Mouse (Mus musculus): ENCODE results near the gene Ankrd6. TPM values are rescaled to one million over a fixed set of nuclear protein-coding genes. Genes with fewer than 3 reads are reported as not detected.
"Not testable (repeated sequence)": the region's sequence is repeated elsewhere in the genome, so short reads cannot be mapped to it uniquely, and the experiment has no call there.

The Ankrd6 gene
- polyA plus RNA-seq, 1 experiment from 2014 or later = 12.7 TPM

DNA sequence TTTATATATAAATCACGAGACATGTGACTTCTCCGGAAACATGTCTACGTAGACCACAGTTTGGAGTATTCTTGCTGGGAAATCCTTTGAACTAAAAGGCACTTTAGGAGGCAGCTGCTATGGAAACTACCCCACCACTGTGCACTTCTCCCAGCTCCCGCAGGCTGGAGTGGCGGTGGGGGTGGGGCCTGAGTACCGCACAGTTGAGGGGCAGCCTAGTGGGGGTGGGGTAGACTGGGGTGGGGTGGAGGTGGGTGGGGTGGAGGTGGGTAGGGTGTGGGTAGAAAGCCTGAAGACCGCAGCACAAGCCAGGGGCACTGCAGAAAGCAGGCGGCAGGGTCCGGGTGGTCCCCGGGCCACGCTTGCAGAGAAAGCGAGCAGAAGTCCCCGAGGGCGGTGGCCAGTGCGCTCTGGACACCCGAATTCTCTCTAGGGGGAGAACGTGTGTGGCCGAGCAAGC is 32.1 kb upstream of the Ankrd6 start, which contains the start of gene Rragd:
Rragd (plus strand) TSS at position 322 of the 460 bp plus-strand sequence.
- H3K9ac ChIP-seq = peak within 1 kb of the TSS; percentile 78
- H3K9me3 ChIP-seq = no peaks in the 10 kb centered on the region
- peaks cover 13% of the 10 kb centered on the region for H3K27me3 ChIP-seq
- peak within 1 kb of the TSS; percentile 63 for H3K4me3 ChIP-seq
- H3K4me2 ChIP-seq (replicated peaks) = peak within 1 kb of the TSS; percentile 99
- ATAC-seq (ENCODE audit: low FRiP score, low read depth) = peak; percentile 62
- H3K27ac ChIP-seq = peak within 1 kb of the TSS; percentile 73
- WGBS = under 1% methylated on average over 17 of the region's 18 CpGs
- peaks cover 23% of the 10 kb centered on the region for H3K4me1 ChIP-seq
- no peaks in the 10 kb centered on the region for H3K36me3 ChIP-seq

DNA sequence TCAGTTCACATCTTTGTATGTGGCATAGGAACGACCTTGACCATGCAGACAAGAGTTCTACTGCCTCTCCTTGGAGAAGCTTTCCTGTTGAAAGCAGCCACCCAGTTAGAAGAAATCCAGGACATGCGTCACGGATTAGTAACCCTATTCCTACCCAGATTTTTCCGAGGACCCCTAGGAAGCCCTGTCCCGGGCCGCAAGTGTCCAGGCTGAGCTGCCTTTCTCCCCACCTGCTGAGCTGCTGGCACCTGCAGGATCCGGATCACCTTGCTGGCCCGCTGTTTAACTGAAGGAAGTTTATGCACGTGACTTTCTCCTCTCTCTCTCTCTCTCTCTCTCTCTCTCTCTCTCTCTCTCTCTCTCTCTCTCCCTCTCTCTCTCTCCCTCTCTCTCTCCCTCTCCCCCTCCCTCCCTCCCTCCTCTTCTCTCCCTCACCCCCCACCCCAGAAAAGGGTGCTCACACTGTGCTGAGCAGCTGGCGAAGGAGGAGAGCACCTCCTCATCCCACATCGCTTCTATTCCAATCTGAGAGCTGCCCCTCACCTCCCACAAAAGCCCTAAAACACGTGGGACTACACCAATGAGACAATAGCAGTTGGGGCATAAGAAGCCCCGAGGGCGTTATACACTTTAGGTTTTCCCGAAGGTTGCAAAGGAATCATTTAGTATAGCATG is 31.5 kb upstream of the Ankrd6 start:
- Histone ChIP-seq H3K9ac (no peak overlapping the region), H3K27ac (no peak overlapping the region), H3K4me3 (peak overlapping the region; percentile 63), H3K9me3 (no peaks in the 10 kb centered on the region), H3K36me3 (no peaks in the 10 kb centered on the region), H3K27me3 (peaks cover 13% of the 10 kb centered on the region), H3K4me1 (peaks cover 23% of the 10 kb centered on the region), H3K4me2 (replicated peaks) (peak overlapping the region; percentile 99)
- 1% methylated on average over 15 of the region's 15 CpGs for WGBS
- no peak for ATAC-seq (ENCODE audit: low FRiP score, low read depth)

DNA sequence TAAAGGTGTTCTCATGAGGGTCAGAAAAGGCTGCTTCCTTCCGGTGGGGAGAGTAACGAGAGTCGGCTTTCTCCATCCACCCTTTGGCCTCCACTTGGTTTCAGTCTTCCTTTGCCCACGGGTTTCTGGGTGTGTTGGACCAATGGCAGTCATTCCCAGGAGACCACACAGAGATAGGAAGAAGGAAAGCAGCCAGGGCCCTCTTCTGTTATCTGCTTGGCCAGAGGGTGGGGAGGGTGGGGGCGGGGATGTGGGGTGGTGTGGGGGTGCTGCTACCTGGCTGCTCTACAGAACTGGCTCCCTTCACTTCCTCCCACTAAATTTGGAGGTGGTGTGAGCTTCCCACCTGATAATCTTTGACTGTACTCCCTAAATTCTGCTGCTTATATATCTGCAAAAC is 31.0 kb upstream of the Ankrd6 start:
- 15% methylated on average over 5 of the region's 5 CpGs for WGBS
- Histone ChIP-seq H3K27ac (no peak overlapping the region), H3K27me3 (peaks cover 13% of the 10 kb centered on the region), H3K9ac (no peak overlapping the region), H3K36me3 (no peaks in the 10 kb centered on the region), H3K4me1 (peaks cover 23% of the 10 kb centered on the region), H3K9me3 (no peaks in the 10 kb centered on the region), H3K4me2 (replicated peaks) (peak overlapping the region; percentile 99), H3K4me3 (no peak overlapping the region)
- no peak for ATAC-seq (ENCODE audit: low FRiP score, low read depth)

DNA sequence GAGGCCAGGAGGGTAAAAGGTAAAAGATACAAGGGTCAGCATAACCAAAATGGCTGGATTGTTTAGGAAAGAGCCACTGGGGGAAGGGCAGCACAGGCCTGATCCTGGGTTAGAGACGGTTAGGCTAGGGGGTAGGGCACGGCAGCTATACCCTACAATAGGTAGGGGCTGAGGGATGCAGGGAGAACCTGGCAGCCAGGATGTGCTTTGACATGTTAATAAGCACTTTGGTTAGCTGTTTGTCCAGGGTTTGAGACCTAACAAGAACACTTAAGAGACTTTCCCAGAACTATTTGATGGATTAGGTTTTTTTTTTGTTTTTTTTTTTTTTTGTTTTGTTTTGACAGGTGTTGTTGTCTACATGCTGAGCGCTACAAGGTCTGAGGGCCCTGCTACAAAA is 29.4 kb upstream of the Ankrd6 start:
- Histone ChIP-seq H3K27me3 (peaks cover 13% of the 10 kb centered on the region), H3K4me1 (peaks cover 11% of the 10 kb centered on the region), H3K36me3 (no peaks in the 10 kb centered on the region), H3K9ac (no peak overlapping the region), H3K27ac (no peak overlapping the region), H3K4me2 (replicated peaks) (no peak overlapping the region), H3K4me3 (no peak overlapping the region), H3K9me3 (peaks cover under 1% of the 10 kb centered on the region; the same call in 1 of the 2 replicates)
- no peak for ATAC-seq (ENCODE audit: low FRiP score, low read depth)
- WGBS = 83% methylated on average over 3 of the region's 3 CpGs

DNA sequence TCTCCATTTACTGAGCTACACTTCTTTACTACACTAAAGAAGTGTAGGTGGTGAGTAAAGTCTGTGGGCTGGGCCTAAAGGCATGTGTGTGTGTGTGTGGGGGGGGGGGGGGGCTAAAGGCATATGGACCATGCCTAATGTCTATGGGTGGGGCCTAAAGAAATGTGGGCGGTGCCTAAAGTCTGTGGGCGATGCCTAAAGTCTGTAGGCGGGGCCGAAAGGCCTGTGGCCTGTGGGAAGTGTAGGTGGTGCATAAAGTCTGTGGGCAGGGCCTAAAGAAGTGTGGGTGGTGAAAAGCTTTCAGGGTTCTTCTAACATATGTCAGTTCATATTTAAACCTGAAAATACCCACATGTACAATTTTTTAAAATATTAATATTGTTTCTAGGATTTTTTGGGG is 26.7 kb upstream of the Ankrd6 start:
- WGBS = 95% methylated on average over 4 of the region's 4 CpGs

DNA sequence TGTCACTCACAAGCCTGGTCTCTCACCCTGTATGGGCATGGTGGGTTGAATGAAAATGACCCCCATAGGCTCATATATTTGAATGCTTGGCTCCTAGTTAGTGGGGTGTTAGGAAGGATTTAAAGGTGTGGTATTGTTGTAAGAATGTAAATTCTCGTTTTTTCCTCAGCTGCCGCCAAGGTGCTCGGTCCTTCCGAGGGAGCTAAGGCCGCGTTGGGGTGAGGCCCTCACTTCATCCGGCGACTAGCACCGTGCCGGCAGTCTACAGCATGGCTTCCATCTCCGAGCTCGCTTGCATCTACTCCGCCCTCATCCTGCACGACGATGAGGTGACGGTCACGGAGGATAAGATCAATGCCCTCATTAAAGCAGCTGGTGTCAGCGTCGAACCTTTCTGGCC is 14.0 kb upstream of the Ankrd6 start:
- H3K27ac ChIP-seq; H3K9me3 ChIP-seq; H3K4me2 ChIP-seq (replicated peaks); ATAC-seq (ENCODE audit: low FRiP score, low read depth); H3K27me3 ChIP-seq; H3K4me1 ChIP-seq; H3K4me3 ChIP-seq; H3K9ac ChIP-seq; H3K36me3 ChIP-seq: not testable (repeated sequence)
- WGBS = 87% methylated on average over 19 of the region's 19 CpGs

More for the DNA sequence above, 26.7 kb upstream of the Ankrd6 start:
- Histone ChIP-seq H3K27me3 (peaks cover 13% of the 10 kb centered on the region), H3K27ac (no peak overlapping the region), H3K9ac (no peak overlapping the region), H3K4me1 (0 out of 2 replicates have a peak, but pooled peaks cover 3% of the 10 kb centered on the region), H3K9me3 (peaks cover 19% of the 10 kb centered on the region), H3K4me2 (replicated peaks) (no peak overlapping the region), H3K4me3 (no peak overlapping the region), H3K36me3 (no peaks in the 10 kb centered on the region)
- no peak for ATAC-seq (ENCODE audit: low FRiP score, low read depth)

DNA sequence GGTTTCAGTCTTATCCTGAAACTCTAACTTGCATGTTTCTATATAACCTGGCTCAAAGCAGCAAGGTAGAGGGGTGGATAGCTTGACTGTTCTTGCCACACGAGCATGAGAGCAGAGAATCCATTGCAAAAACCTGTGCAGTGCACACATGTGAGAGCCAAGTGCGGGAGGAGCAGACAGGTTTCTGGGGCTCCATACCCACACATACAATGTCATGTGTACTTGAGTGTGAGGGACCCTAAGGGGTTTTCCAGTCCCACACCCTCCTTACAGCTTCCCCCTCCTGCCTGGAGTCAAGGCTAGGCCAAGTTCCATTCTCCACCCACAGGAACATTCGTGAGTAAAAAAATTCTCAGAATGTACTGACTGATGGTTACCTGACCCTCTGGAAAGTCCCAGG is 10.8 kb upstream of the Ankrd6 start:
- H3K27ac ChIP-seq = no peak overlapping the region
- no peak overlapping the region for H3K4me2 ChIP-seq (replicated peaks)
- no peak overlapping the region for H3K4me3 ChIP-seq
- WGBS = 72% methylated on average over 3 of the region's 3 CpGs
- no peak for ATAC-seq (ENCODE audit: low FRiP score, low read depth)
- H3K9ac ChIP-seq = no peak overlapping the region
- no peaks in the 10 kb centered on the region for H3K27me3 ChIP-seq
- H3K4me1 ChIP-seq = no peaks in the 10 kb centered on the region
- no peaks in the 10 kb centered on the region for H3K9me3 ChIP-seq
- H3K36me3 ChIP-seq = no peaks in the 10 kb centered on the region

DNA sequence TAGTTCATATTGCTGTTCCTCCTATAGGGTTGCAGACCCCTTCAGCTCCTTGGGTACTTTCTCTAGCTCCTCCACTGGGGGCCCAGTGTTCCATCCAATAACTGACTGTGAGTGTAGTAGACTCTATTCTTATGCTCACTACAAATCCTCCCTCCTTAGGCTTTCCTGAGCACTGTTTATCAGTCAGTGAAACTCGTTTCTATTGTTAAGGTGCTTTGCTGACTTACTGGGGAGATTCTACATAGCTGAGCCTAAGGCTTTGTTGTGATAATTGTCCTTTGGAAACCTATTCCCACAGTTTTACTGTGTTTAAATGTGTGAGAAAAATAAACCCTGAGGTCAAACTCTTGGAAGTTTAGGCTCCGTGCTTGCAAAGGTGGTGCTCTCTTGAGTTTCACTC is 5.8 kb upstream of the Ankrd6 start:
- H3K27ac ChIP-seq = no peak overlapping the region
- H3K4me1 ChIP-seq = peaks cover 6% of the 10 kb centered on the region
- WGBS = 42% methylated on average over 2 of the region's 2 CpGs
- no peak overlapping the region for H3K9ac ChIP-seq
- H3K36me3 ChIP-seq = no peaks in the 10 kb centered on the region
- H3K4me3 ChIP-seq = no peak overlapping the region
- H3K9me3 ChIP-seq = no peaks in the 10 kb centered on the region
- peaks cover 9% of the 10 kb centered on the region; the same call in 1 of the 2 replicates for H3K27me3 ChIP-seq
- no peak overlapping the region for H3K4me2 ChIP-seq (replicated peaks)
- ATAC-seq (ENCODE audit: low FRiP score, low read depth) = no peak

DNA sequence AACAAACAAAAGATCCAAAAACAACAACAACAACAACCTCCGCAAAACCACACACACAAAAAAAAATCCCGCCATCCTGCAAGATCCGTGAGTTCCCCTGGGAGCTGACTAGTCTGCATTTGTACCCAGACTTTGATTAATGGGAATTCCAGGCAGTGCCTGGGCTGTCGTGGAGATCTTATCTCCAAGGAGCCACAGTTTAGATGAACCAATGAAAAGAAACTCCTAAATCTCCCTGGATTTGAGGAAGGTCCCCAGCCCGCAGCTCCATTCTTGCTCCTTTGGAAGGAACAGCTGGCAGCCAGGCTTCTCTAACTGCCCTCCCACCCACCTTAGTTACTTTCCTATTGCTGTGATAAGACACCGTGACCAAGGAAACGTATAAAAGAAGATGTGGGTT is 2.0 kb upstream of the Ankrd6 start:
- Histone ChIP-seq H3K9ac (no peak overlapping the region), H3K4me3 (peak overlapping the region; percentile 71), H3K27me3 (peaks cover 15% of the 10 kb centered on the region; the same call in 1 of the 2 replicates), H3K27ac (no peak overlapping the region), H3K4me1 (peaks cover 13% of the 10 kb centered on the region), H3K36me3 (no peaks in the 10 kb centered on the region), H3K9me3 (no peaks in the 10 kb centered on the region), H3K4me2 (replicated peaks) (peak overlapping the region; percentile 92)
- 5% methylated on average over 7 of the region's 7 CpGs for WGBS
- ATAC-seq (ENCODE audit: low FRiP score, low read depth) = no peak

DNA sequence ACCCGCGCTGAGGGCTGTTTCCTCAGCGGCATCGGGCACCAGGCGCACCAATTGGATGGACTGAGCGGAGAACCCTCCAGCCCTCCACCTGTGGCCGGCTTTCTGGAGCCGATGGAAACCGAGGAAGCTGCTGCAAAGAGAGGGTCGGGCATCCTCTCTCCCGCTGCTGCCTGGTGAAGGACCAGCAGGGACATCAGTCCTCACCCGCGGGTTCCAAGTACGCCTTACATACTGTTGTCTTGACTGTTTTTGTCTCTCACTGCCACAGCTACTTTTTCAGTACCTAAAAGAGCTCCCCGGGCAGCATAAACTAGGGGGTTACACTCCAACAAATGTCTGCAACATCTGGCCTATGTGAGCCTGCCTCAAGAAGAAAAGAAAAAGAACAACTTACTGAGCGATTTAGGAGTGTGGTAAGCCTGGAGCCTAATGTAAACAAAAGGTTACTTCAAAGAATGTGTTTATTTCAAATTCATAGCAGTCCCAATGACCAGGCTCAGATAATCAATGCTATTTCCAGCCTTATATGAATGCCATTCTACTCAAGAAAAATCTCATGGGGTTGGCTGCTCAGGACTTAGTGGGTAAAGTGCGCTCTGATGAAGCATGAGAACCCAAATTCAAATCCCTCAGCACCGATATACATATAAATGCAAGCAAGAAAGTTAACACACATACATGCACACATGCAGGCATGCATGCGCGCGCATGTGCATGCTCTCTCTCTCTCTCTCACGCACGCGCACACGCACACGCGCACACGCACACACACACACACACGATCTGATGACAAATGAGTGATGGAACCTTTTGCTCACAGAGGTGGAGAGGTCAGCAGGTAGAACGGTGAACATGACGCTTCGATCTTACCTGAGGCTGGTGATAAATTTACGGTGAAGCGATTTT is 647 bp upstream of the Ankrd6 start:
- WGBS = 6% methylated on average over 34 of the region's 34 CpGs
- H3K9me3 ChIP-seq = no peaks in the 10 kb centered on the region
- peaks cover 15% of the 10 kb centered on the region for H3K4me1 ChIP-seq
- H3K4me2 ChIP-seq (replicated peaks) = peak overlapping the region; percentile 92
- H3K27ac ChIP-seq = no peak overlapping the region
- H3K4me3 ChIP-seq = peak overlapping the region; percentile 71
- ATAC-seq (ENCODE audit: low FRiP score, low read depth) = peak; percentile 49; the same call in 1 of the 2 replicates
- H3K9ac ChIP-seq = peak overlapping the region; percentile 77
- H3K36me3 ChIP-seq = no peaks in the 10 kb centered on the region
- peaks cover 15% of the 10 kb centered on the region; the same call in 1 of the 2 replicates for H3K27me3 ChIP-seq

DNA sequence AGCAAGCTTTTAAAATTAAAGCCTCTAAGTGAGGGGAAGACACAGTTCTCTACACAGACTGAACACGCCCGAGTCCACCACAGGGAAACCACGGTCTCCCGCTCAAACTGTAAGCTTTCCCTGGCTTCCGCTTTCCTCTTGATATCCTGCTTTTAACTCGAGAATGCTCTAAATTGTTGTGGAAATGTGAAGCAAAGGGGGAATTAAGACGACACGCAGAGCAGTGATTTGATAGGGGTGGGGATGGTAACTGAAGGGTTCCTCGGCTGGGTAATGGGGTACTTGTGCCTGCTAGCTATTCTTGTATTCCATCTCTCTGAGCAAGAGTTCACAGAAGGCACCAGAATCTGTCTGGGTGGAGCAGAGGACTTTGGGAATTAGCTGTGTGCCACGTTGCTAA is 1.9 kb downstream of the Ankrd6 start:
- WGBS = 54% methylated on average over 10 of the region's 10 CpGs
- no peak overlapping the region for H3K4me3 ChIP-seq

DNA sequence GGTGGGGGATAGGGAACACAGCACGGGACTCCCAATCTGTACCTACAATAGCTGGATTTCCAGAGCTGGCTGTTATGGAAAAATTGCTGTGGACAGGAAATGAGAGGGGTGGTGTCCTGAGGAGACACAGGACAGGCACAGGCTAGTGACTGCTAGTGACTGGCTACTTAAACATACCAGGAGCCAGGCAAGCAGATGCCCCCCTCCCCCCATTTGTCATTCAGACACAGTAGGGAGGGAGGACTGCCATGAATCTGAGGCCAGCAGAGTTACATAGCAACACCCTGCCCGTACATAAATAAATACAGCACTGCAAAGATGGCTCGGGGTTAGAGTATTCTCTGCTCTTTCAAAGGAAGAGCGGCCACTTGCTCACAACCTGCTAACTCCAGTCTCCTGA is 3.0 kb downstream of the Ankrd6 start:
- H3K4me3 ChIP-seq = no peak overlapping the region
- H3K27me3 ChIP-seq = peaks cover 12% of the 10 kb centered on the region; the same call in 1 of the 2 replicates
- no peak overlapping the region; the same call in 1 of the 2 replicates for H3K9ac ChIP-seq
- H3K27ac ChIP-seq = no peak overlapping the region
- no peak for ATAC-seq (ENCODE audit: low FRiP score, low read depth)
- no peaks in the 10 kb centered on the region for H3K36me3 ChIP-seq
- H3K4me1 ChIP-seq = peaks cover 14% of the 10 kb centered on the region
- WGBS = 29% methylated on average over 4 of the region's 4 CpGs
- H3K4me2 ChIP-seq (replicated peaks) = no peak overlapping the region
- no peaks in the 10 kb centered on the region for H3K9me3 ChIP-seq

More for the DNA sequence above, 1.9 kb downstream of the Ankrd6 start:
- peaks cover 15% of the 10 kb centered on the region; the same call in 1 of the 2 replicates for H3K27me3 ChIP-seq
- no peak overlapping the region for H3K9ac ChIP-seq
- H3K27ac ChIP-seq = no peak overlapping the region
- H3K4me1 ChIP-seq = peaks cover 15% of the 10 kb centered on the region
- no peak for ATAC-seq (ENCODE audit: low FRiP score, low read depth)
- no peaks in the 10 kb centered on the region for H3K9me3 ChIP-seq
- H3K4me2 ChIP-seq (replicated peaks) = peak overlapping the region; percentile 25; the same call in 1 of the 2 replicates
- no peaks in the 10 kb centered on the region for H3K36me3 ChIP-seq

Measured in limb, embryonic 13.5 days (tissue).